Mouse (Mus musculus) stomach, embryonic 14.5 days (tissue): Measurements from ENCODE around the gene Ifna15. TPM values are rescaled to one million over a fixed set of nuclear protein-coding genes. Genes with fewer than 3 reads are reported as not detected.
A peak's percentile ranks its signal among the peaks of the same experiment; 100 is the strongest.

ENCODE experiments used
- ATAC-seq: fragments of 200-750 bp; cut with Nextera tagmentation; 2 replicates; pipeline ENCODE4 v1.8.0; 2017; ENCODE audit warnings: low read depth, moderate TSS enrichment; ENCODE audit not compliant: insufficient number of reproducible peaks, insufficient read depth, low FRiP score
- H3K27ac ChIP-seq: fragments of 300-500 bp; sonication (generic); 2 replicates; pipeline ENCODE4 v1.5.1; 2014; ENCODE audit warnings: mild to moderate bottlenecking, low read length, moderate library complexity, mixed read lengths
- H3K27me3 ChIP-seq: fragments of 300-500 bp; sonication (generic); 2 replicates; pipeline ENCODE4 v1.6.1; 2014; ENCODE audit warnings: low read length, control low read depth, mixed read lengths; ENCODE audit not compliant: control insufficient read depth, insufficient read depth
- H3K36me3 ChIP-seq: fragments of 300-500 bp; sonication (generic); 2 replicates; pipeline ENCODE4 v1.6.1; 2014; ENCODE audit warnings: mild to moderate bottlenecking, control low read depth, low read length, moderate library complexity, mixed read lengths; ENCODE audit not compliant: control insufficient read depth, insufficient read depth
- H3K4me1 ChIP-seq: fragments of 300-500 bp; sonication (generic); 2 replicates; pipeline ENCODE4 v1.6.1; 2014; ENCODE audit warnings: low read length, control low read depth, mixed read lengths; ENCODE audit not compliant: control insufficient read depth, insufficient read depth
- H3K4me2 ChIP-seq: fragments of 300-500 bp; sonication (generic); replicated peaks from 2 replicates; pipeline ENCODE4 v1.6.1; 2014; ENCODE audit warnings: low read depth, low read length, control low read depth
- H3K4me3 ChIP-seq: fragments of 300-500 bp; sonication (generic); 2 replicates; pipeline ENCODE4 v1.5.1; 2014; ENCODE audit warnings: low read depth, low read length, control low read depth
- H3K9ac ChIP-seq: fragments of 300-500 bp; sonication (generic); replicated peaks from 2 replicates; pipeline ENCODE4 v1.6.1; 2014; ENCODE audit warnings: low read depth, mild to moderate bottlenecking, control low read depth, low read length, moderate library complexity, mixed read lengths
- H3K9me3 ChIP-seq: fragments of 300-500 bp; sonication (generic); 2 replicates; pipeline ENCODE4 v1.6.1; 2016; ENCODE audit warnings: low read depth, low read length, control low read depth; ENCODE audit not compliant: control insufficient read depth
- WGBS: fragments of 180-500 bp; shearing (Covaris S2); extraction: QIAGEN DNeasy Blood & Tissue Kit; methylation state at CpG from one replicate; pipeline ENCODE4 v1.1.7; 2014; 5-methylcytosine and 5-hydroxymethylcytosine counted together
- polyA plus RNA-seq: library from polyadenylated mRNA; unstranded; fragments of >200 nt; fragmentation: Nextera tagmentation; extraction: Ambion mirVana; gene quantifications from 2 replicates; pipeline ENCODE4 v1.2.1, GENCODE M21; 2014

Gene Ifna15
- polyA plus RNA-seq, 1 experiment from 2014 or later, result not detected

GRCm38 (mm10) chr4:88523241-88523640 lies 34.8 kb downstream of the Ifna15 start:
- H3K4me3 ChIP-seq, result no peak overlapping the region
- no peaks in the 10 kb centered on the region for H3K36me3 ChIP-seq
- ATAC-seq, result no peak
- no peak overlapping the region for H3K27ac ChIP-seq
- no peaks in the 10 kb centered on the region for H3K4me1 ChIP-seq
- H3K4me2 ChIP-seq, result no peak overlapping the region
- no peak overlapping the region for H3K9ac ChIP-seq
- H3K27me3 ChIP-seq, result no peaks in the 10 kb centered on the region
- H3K9me3 ChIP-seq, result no peaks in the 10 kb centered on the region

GRCm38 (mm10) chr4:88522674-88523073 lies 35.4 kb downstream of the Ifna15 start, which contains the start of gene Ifnb1:
Ifnb1 (minus strand) TSS chr4:88522774.
- no peak within 1 kb of the TSS for H3K4me2 ChIP-seq
- no peak for ATAC-seq
- H3K36me3 ChIP-seq, result no peaks in the 10 kb centered on the region

GRCm38 (mm10) chr4:88517957-88518356 lies 40.1 kb downstream of the Ifna15 start:
- no peak overlapping the region for H3K4me3 ChIP-seq
- H3K27me3 ChIP-seq, result no peaks in the 10 kb centered on the region
- H3K9me3 ChIP-seq, result no peaks in the 10 kb centered on the region
- 80% methylated on average over 2 of the region's 2 CpGs for WGBS
- H3K4me1 ChIP-seq, result no peaks in the 10 kb centered on the region
- no peaks in the 10 kb centered on the region for H3K36me3 ChIP-seq
- H3K4me2 ChIP-seq, result no peak overlapping the region
- ATAC-seq, result no peak
- no peak overlapping the region for H3K9ac ChIP-seq
- H3K27ac ChIP-seq, result no peak overlapping the region

More at GRCm38 (mm10) chr4:88522674-88523073, 35.4 kb downstream of the Ifna15 start, which contains the start of gene Ifnb1:
- 82% methylated on average over 4 of the region's 4 CpGs for WGBS
- no peak within 1 kb of the TSS for H3K9ac ChIP-seq
- H3K27ac ChIP-seq, result no peak within 1 kb of the TSS
- H3K4me3 ChIP-seq, result no peak within 1 kb of the TSS
- no peaks in the 10 kb centered on the region for H3K4me1 ChIP-seq
- no peaks in the 10 kb centered on the region for H3K27me3 ChIP-seq
- no peaks in the 10 kb centered on the region for H3K9me3 ChIP-seq

- H3K27ac ChIP-seq, result peak overlapping the region; percentile 15; the same call in 1 of the 2 replicates
- no peaks in the 10 kb centered on the region for H3K4me1 ChIP-seq
- no peaks in the 10 kb centered on the region for H3K27me3 ChIP-seq
- no peak overlapping the region for H3K4me3 ChIP-seq
- no peak overlapping the region for H3K9ac ChIP-seq
- 18% methylated on average over 4 of the region's 4 CpGs for WGBS
- ATAC-seq, result peak; percentile 61
- H3K4me2 ChIP-seq, result no peak overlapping the region
- H3K9me3 ChIP-seq, result no peaks in the 10 kb centered on the region
- H3K36me3 ChIP-seq, result no peaks in the 10 kb centered on the region
Measured at GRCm38 (mm10) chr4:88515711-88516211, 42.3 kb downstream of the Ifna15 start.

GRCm38 (mm10) chr4:88515250-88515649 lies 42.8 kb downstream of the Ifna15 start:
- no peak overlapping the region for H3K4me3 ChIP-seq
- no peak overlapping the region for H3K9ac ChIP-seq
- no peaks in the 10 kb centered on the region for H3K9me3 ChIP-seq
- no peak overlapping the region for H3K4me2 ChIP-seq
- no peaks in the 10 kb centered on the region for H3K4me1 ChIP-seq
- H3K27ac ChIP-seq, result no peak overlapping the region
- no peaks in the 10 kb centered on the region for H3K36me3 ChIP-seq
- no peaks in the 10 kb centered on the region for H3K27me3 ChIP-seq
- no peak for ATAC-seq
- WGBS, result 48% methylated on average over 2 of the region's 2 CpGs

GRCm38 (mm10) chr4:88514403-88514802 lies 43.6 kb downstream of the Ifna15 start:
- no peak overlapping the region for H3K9ac ChIP-seq
- no peak overlapping the region for H3K27ac ChIP-seq
- no peaks in the 10 kb centered on the region for H3K27me3 ChIP-seq
- no peak overlapping the region for H3K4me3 ChIP-seq
- H3K36me3 ChIP-seq, result no peaks in the 10 kb centered on the region
- WGBS, result 51% methylated on average over 4 of the region's 4 CpGs
- no peak overlapping the region for H3K4me2 ChIP-seq
- ATAC-seq, result no peak
- no peaks in the 10 kb centered on the region for H3K9me3 ChIP-seq
- no peaks in the 10 kb centered on the region for H3K4me1 ChIP-seq

GRCm38 (mm10) chr4:88513743-88514142 lies 44.3 kb downstream of the Ifna15 start:
- H3K36me3 ChIP-seq, result no peaks in the 10 kb centered on the region
- H3K9ac ChIP-seq, result no peak overlapping the region
- no peak for ATAC-seq
- no peak overlapping the region for H3K4me2 ChIP-seq
- H3K9me3 ChIP-seq, result no peaks in the 10 kb centered on the region
- H3K27ac ChIP-seq, result no peak overlapping the region
- 90% methylated on average over 4 of the region's 4 CpGs for WGBS
- H3K4me1 ChIP-seq, result no peaks in the 10 kb centered on the region
- H3K27me3 ChIP-seq, result no peaks in the 10 kb centered on the region
- H3K4me3 ChIP-seq, result no peak overlapping the region

Other genes starting within 250 kb of the Ifna15 start
- gene Hacd4, start 119.3 kb downstream of the Ifna15 start, polyA plus RNA-seq, result 15.5 and 16.1 TPM in 2 replicates
- gene Ifnb1, start 35.5 kb downstream of the Ifna15 start, polyA plus RNA-seq, result not detected in 2 replicates
- not detected in 2 replicates for gene Ifna14, start 13.6 kb upstream of the Ifna15 start, polyA plus RNA-seq
- not detected in 2 replicates for gene Ifna9, start 34.1 kb upstream of the Ifna15 start, polyA plus RNA-seq
- gene Ifna12, start 45.1 kb upstream of the Ifna15 start, polyA plus RNA-seq, result not detected in 2 replicates
- not detected in 2 replicates for gene C87499, start 76.2 kb upstream of the Ifna15 start, polyA plus RNA-seq
- not detected in 2 replicates for gene Ifna13, start 86.2 kb upstream of the Ifna15 start, polyA plus RNA-seq
- not detected in 2 replicates for gene Ifna16, start 118.7 kb upstream of the Ifna15 start, polyA plus RNA-seq
- not detected in 2 replicates for gene Ifna2, start 125.7 kb upstream of the Ifna15 start, polyA plus RNA-seq
- gene Ifnab, start 133.1 kb upstream of the Ifna15 start, polyA plus RNA-seq, result not detected in 2 replicates
- 0.64 and 1.7 TPM in 2 replicates for gene Gm26566, start 163.6 kb upstream of the Ifna15 start, polyA plus RNA-seq
- 121 and 128 TPM in 2 replicates for gene Klhl9, start 164.2 kb upstream of the Ifna15 start, polyA plus RNA-seq
- gene Gm13271, start 196.6 kb upstream of the Ifna15 start, polyA plus RNA-seq, result not detected in 2 replicates
- gene Gm13283, start 201.9 kb upstream of the Ifna15 start, polyA plus RNA-seq, result 0.24 TPM in 1 of 2 replicates, not detected in the other
- 0.26 and 0.43 TPM in 2 replicates for gene Gm13290, start 215.6 kb upstream of the Ifna15 start, polyA plus RNA-seq
- gene Gm13289, start 218.7 kb upstream of the Ifna15 start, polyA plus RNA-seq, result not detected in 2 replicates
- gene Gm13272, start 221.6 kb upstream of the Ifna15 start, polyA plus RNA-seq, result not detected in 2 replicates
- not detected in 2 replicates for gene Ifnz, start 223.9 kb upstream of the Ifna15 start, polyA plus RNA-seq
- not detected in 2 replicates for gene Gm13276, start 227.5 kb upstream of the Ifna15 start, polyA plus RNA-seq
- gene Gm13277, start 230.4 kb upstream of the Ifna15 start, polyA plus RNA-seq, result not detected in 2 replicates
- not detected in 2 replicates for gene Gm13278, start 233.3 kb upstream of the Ifna15 start, polyA plus RNA-seq
- gene Gm13275, start 236.2 kb upstream of the Ifna15 start, polyA plus RNA-seq, result not detected in 2 replicates
- gene Gm13279, start 239.2 kb upstream of the Ifna15 start, polyA plus RNA-seq, result not detected in 2 replicates
- gene Gm13285, start 241.4 kb upstream of the Ifna15 start, polyA plus RNA-seq, result 1.00 and 1.5 TPM in 2 replicates
- not detected in 2 replicates for gene Gm13287, start 245.0 kb upstream of the Ifna15 start, polyA plus RNA-seq
- gene Gm13288, start 247.3 kb upstream of the Ifna15 start, polyA plus RNA-seq, result not detected in 2 replicates